Mouse (Mus musculus) hindbrain, embryonic 11.5 days (tissue): Measurements from ENCODE around the gene Gm4201. TPM values are rescaled to one million over a fixed set of nuclear protein-coding genes. Genes with fewer than 3 reads are reported as not detected.
"Not testable (repeated sequence)": the region's sequence is repeated elsewhere in the genome, so short reads cannot be mapped to it uniquely, and the experiment has no call there.

Experiments
- ATAC-seq: fragments of 200-750 bp; cut with Nextera tagmentation; 2 replicates; pipeline ENCODE4 v1.8.0; 2017; ENCODE audit warnings: mild to moderate bottlenecking, moderate TSS enrichment, moderate library complexity; ENCODE audit not compliant: low FRiP score
- DNase-seq: peaks from one replicate; pipeline ENCODE4 v3.0.0-alpha.2; 2015; ENCODE audit warnings: low spot score
- H3K27ac ChIP-seq: fragments of 300-500 bp; sonication (generic); 2 replicates; pipeline ENCODE4 v1.5.1; 2014; ENCODE audit warnings: mild to moderate bottlenecking, low read depth, low read length
- H3K27me3 ChIP-seq: fragments of 300-500 bp; sonication (generic); 2 replicates; pipeline ENCODE4 v1.6.1; 2014; ENCODE audit warnings: mild to moderate bottlenecking, low read length, moderate library complexity, mixed read lengths; ENCODE audit not compliant: control insufficient read depth, insufficient read depth
- H3K36me3 ChIP-seq: fragments of 300-500 bp; sonication (generic); 2 replicates; pipeline ENCODE4 v1.6.1; 2014; ENCODE audit warnings: mild to moderate bottlenecking, low read length, moderate library complexity, mixed read lengths; ENCODE audit not compliant: control insufficient read depth, insufficient read depth
- H3K4me1 ChIP-seq: fragments of 300-500 bp; sonication (generic); replicated peaks from 2 replicates; pipeline ENCODE4 v1.6.1; 2014; ENCODE audit warnings: low read length, mixed read lengths; ENCODE audit not compliant: control insufficient read depth, insufficient read depth
- H3K4me2 ChIP-seq: fragments of 300-500 bp; sonication (generic); replicated peaks from 2 replicates; pipeline ENCODE4 v1.6.1; 2014; ENCODE audit warnings: mild to moderate bottlenecking, low read depth, low read length
- H3K4me3 ChIP-seq: fragments of 300-500 bp; sonication (generic); 2 replicates; pipeline ENCODE4 v1.5.1; 2014; ENCODE audit warnings: low read depth, low read length
- H3K9ac ChIP-seq: fragments of 300-500 bp; sonication (generic); 2 replicates; pipeline ENCODE4 v1.6.1; 2014; ENCODE audit warnings: low read depth, low read length
- H3K9me3 ChIP-seq: fragments of 300-500 bp; sonication (generic); 2 replicates; pipeline ENCODE4 v1.6.1; 2016; ENCODE audit warnings: low read length; ENCODE audit not compliant: control insufficient read depth
- WGBS: fragments of 180-500 bp; shearing (Covaris S2); extraction: QIAGEN DNeasy Blood & Tissue Kit; methylation state at CpG from one replicate; pipeline ENCODE4 v1.1.7; 2014; 5-methylcytosine and 5-hydroxymethylcytosine counted together
- polyA plus RNA-seq: library from polyadenylated mRNA; unstranded; fragments of >200 nt; fragmentation: Nextera tagmentation; extraction: Ambion mirVana; gene quantifications from 2 replicates; pipeline ENCODE4 v1.2.1, GENCODE M21; 2014

Gm4201 gene
- not detected in 2 replicates for polyA plus RNA-seq

GRCm38 (mm10) chr7:22565243-22565642 is at the start of gene Gm4201:
TSS of gene Gm4201 (minus strand) at chr7:22565343.
- not testable (repeated sequence) for H3K27ac ChIP-seq, H3K36me3 ChIP-seq, H3K9me3 ChIP-seq, H3K4me3 ChIP-seq, H3K4me2 ChIP-seq, DNase-seq, H3K27me3 ChIP-seq, ATAC-seq, H3K9ac ChIP-seq, H3K4me1 ChIP-seq
- no CpG with 5 or more reads among the region's 3 CpGs for WGBS

GRCm38 (mm10) chr7:22588027-22588426 is 22.9 kb upstream of the Gm4201 start, which contains the start of gene Gm4565:
TSS of gene Gm4565 (minus strand) at chr7:22588127.
- not testable (repeated sequence) for H3K27me3 ChIP-seq, ATAC-seq, H3K4me3 ChIP-seq, DNase-seq, H3K36me3 ChIP-seq, H3K4me2 ChIP-seq, H3K27ac ChIP-seq, H3K9ac ChIP-seq, H3K9me3 ChIP-seq, H3K4me1 ChIP-seq
- 87% methylated on average over 2 of the region's 4 CpGs for WGBS

GRCm38 (mm10) chr7:22534787-22535186 is 30.4 kb downstream of the Gm4201 start, which contains the start of gene Gm8677:
TSS of gene Gm8677 (minus strand) at chr7:22534887.
- not testable (repeated sequence) for H3K36me3 ChIP-seq, DNase-seq, H3K9ac ChIP-seq, H3K4me2 ChIP-seq, H3K4me1 ChIP-seq, ATAC-seq, H3K27ac ChIP-seq, H3K9me3 ChIP-seq, H3K4me3 ChIP-seq, H3K27me3 ChIP-seq
- no CpG with 5 or more reads among the region's 1 CpGs for WGBS

GRCm38 (mm10) chr7:22522667-22523066 is 42.5 kb downstream of the Gm4201 start, which contains the start of gene Vmn1r152:
TSS of gene Vmn1r152 (plus strand) at chr7:22522967.
- H3K9ac ChIP-seq, H3K36me3 ChIP-seq, H3K4me1 ChIP-seq, H3K4me2 ChIP-seq, ATAC-seq, H3K9me3 ChIP-seq, DNase-seq, H3K27ac ChIP-seq, H3K4me3 ChIP-seq, H3K27me3 ChIP-seq: not testable (repeated sequence)
- WGBS, result no CpG with 5 or more reads among the region's 3 CpGs

Other genes with a start within 250 kb of the Gm4201 start
- not detected in 2 replicates for gene Gm4187, start 235.6 kb downstream of the Gm4201 start, polyA plus RNA-seq
- gene Gm8660, start 194.3 kb downstream of the Gm4201 start, polyA plus RNA-seq, result not detected in 2 replicates
- gene Vmn1r148, start 151.8 kb downstream of the Gm4201 start, polyA plus RNA-seq, result not detected in 2 replicates
- not detected in 2 replicates for gene Vmn1r149, start 127.1 kb downstream of the Gm4201 start, polyA plus RNA-seq
- gene Gm10665, start 101.3 kb downstream of the Gm4201 start, polyA plus RNA-seq, result not detected in 2 replicates
- not detected in 2 replicates for gene Vmn1r151, start 65.7 kb downstream of the Gm4201 start, polyA plus RNA-seq
- not detected in 2 replicates for gene Vmn1r152, start 42.4 kb downstream of the Gm4201 start, polyA plus RNA-seq
- gene Gm8677, start 30.5 kb downstream of the Gm4201 start, polyA plus RNA-seq, result not detected in 2 replicates
- gene Gm4565, start 22.8 kb upstream of the Gm4201 start, polyA plus RNA-seq, result not detected in 2 replicates
- not detected in 2 replicates for gene Vmn1r155, start 92.7 kb upstream of the Gm4201 start, polyA plus RNA-seq
- gene Gm8693, start 127.0 kb upstream of the Gm4201 start, polyA plus RNA-seq, result not detected in 2 replicates
- gene Gm4567, start 154.4 kb upstream of the Gm4201 start, polyA plus RNA-seq, result not detected in 2 replicates
- not detected in 2 replicates for gene Vmn1r157, start 196.4 kb upstream of the Gm4201 start, polyA plus RNA-seq
- gene Vmn1r158, start 225.4 kb upstream of the Gm4201 start, polyA plus RNA-seq, result not detected in 2 replicates